Mouse (Mus musculus) lung, postnatal 14 days (tissue): ENCODE results near the gene Zfp786.
"Not testable (repeated sequence)": the region's sequence is repeated elsewhere in the genome, so short reads cannot be mapped to it uniquely, and the experiment has no call there.

Experiments used
- DNase-seq: peaks from one replicate; pipeline ENCODE4 v3.0.0; 2021

Gene Zfp786

DNA sequence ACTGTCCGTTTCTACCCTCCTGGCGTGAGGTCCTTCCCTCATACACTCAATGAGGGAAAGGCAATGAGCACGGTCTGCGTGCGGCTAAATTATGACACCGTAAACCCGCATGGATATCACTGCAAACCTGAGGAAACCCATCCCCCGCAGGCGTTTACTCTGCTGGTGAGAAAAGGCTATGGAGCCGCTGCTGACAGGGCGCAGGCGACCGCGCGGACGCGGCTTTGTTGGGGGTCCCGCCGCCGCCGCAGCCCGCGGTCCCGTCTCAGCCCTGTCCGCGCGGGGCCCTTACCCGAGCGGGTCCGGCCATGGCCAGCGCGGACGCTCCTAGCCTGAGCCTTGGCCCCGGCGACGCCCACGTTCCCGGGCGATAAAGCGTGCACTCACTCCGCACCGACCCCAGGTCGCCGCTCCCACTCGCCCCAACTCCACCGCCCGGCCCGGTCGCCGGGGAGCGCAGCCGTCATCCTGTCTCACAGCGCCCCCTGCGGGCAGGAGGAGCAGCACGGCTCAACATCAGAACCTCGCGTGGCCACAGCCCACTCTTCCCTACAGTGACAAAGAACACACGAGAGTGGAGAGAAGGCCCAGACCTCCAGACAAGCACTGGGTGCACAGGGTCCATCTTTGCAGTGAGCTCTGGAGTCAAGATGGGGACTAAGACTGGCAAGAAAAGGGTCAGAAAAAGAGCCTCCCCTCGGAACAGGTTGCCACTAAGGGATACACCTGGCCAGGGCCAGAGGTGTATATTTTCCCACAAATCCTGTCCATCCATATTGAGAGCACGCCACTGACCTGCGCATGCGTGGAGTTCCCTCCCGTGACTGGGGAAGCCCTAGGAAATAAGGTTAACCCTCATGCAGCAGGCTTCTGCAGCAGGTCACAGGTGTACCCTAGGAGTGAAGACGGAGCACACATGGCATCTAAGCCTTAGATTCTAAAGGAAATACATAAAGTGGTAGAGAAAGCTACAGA, at the start of gene Zfp786:
Gene Zfp786, minus strand, starts transcription at position 764 of the 975 bp plus-strand sequence.
- peak; percentile 95 for DNase-seq

DNA sequence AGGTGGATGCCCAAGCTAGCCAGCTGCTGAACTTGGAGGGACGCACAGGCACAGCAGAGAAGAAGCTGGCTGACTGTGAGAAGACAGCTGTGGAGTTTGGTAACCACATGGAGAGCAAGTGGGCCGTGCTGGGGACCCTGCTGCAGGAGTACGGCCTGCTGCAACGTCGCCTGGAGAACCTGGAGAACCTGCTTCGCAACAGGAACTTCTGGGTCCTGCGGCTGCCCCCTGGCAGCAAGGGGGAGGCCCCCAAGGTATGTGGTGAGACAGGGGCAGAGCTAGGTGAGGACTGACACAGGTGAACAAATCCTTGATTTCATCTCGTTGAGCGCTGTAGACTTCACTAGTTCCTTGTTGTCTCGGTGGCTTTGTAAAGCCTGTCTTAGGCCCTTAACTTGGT, 49.5 kb upstream of the Zfp786 start:
- DNase-seq = no peak

DNA sequence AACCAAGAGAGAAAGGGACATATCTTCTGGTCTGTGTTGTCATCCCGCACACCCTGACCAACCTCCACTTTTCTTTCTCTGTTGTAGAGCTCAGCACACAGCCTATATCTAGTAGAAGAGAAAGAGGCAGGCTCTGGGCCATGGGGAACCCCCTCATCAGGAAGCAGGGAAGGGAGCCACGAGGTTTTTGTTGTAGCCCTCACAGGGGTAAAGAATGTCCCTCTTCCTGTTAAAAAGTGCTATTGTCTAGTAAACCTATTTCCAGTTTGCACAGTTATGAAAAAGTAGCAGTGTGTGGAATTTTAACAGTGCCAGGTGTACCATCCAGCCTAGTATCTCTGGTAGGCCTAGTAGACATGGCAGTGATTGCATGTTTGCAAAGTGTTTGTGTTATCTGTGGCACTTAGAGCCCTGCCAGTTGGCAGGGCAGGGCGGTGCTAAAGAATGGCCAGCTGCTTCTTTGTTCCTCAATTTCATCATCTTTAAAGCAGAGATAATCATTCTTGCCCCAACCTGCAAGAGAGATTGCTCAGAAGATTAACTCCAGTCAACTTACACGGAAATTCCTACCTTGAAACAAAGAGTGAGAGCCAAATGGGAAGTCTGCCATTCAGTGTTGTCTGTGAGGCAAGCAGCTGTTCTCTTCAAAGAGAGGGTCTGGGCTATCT, 48.5 kb upstream of the Zfp786 start:
- DNase-seq = no peak

DNA sequence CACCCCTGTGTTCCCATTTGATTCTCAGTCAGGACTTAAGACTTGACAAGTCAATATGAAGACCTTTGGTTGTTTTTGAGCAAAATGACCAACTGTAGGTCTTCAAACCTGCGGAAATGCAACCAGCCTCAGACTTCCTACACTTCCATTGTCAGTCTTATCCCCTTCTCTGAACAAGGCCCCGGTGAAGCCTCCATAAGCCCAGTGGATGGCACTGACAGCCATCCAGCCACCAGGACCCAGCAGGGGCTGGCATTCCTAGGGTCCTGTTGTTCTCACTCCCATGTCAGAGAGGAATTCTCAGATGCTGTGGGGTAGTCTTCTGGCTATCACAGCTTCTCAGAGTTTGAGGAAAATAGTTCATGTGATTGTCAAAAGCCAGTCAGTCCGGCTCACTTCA, 47.9 kb upstream of the Zfp786 start:
- DNase-seq = no peak

DNA sequence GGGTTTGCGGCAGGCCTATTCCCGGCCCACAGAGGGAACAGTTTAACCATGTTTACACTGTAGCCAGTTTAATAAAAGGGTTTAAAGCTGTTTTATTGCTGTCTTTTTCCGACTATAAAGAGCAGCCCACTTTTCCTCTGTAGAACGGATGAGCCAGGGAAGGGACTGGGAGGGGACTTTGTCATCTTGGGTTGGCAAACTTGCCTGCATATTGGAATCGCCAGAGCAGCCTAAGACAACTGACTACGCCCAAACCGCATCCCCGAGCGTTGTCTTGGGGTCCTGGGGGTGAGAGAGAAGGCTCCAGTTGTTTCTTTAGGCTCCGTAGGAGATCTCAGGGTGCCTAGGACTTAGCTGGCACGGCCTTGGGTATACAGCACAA, 47.5 kb upstream of the Zfp786 start:
- no peak for DNase-seq

DNA sequence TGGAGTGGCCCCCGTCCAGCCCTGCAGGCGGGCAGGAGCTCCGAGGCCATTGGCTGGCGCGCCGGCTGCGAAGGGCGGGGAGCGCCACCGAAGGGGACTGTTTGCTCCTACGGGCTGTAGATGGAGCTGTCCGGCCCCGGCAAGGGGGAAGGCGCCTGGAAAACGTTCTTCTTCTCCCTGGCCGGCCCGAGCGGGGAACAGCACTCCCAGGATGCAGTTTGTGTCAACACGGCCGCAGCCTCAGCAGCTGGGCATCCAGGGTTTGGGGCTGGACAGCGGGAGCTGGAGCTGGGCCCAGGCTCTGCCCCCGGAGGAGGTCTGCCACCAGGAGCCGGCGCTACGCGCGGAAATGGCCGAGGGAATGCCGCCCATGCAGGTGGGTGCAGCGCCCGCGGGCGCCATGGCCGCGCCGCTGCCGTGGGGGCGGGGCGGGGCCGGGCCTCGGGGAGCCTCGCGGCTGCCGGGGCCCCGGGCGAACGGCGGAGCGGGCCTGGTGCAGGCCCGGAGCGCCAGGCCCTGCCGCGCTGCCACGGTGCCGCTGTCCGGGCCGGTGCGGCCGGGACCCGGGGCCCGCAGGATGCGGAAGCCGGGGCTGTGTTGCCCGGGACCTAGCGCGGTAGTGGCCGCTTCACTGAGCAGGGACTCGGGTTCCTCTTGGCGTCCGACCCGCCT, 46.9 kb upstream of the Zfp786 start:
- peak; percentile 91 for DNase-seq

DNA sequence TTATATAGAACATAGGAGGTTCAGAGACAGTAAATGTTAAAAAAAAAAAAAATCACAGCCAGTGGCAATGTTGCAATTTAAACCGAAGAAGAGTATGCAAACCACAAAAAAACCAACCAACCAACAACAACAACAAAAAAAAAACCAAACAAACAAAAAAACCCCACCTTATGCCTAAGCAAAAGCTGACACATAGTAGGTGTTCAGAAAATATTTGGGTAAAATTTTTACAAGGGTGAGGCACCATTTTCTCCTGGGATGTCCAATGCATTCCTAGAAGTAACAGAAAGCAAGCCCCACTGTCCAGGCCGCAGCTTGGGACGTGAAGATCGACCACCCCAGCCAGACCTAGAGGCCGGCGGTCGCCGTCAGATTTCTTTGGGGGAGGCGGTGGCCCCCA, 46.4 kb upstream of the Zfp786 start, which contains the start of gene Zfp282:
Gene Zfp282, plus strand, starts transcription at position 147 of the 400 bp plus-strand sequence.
- no peak for DNase-seq

DNA sequence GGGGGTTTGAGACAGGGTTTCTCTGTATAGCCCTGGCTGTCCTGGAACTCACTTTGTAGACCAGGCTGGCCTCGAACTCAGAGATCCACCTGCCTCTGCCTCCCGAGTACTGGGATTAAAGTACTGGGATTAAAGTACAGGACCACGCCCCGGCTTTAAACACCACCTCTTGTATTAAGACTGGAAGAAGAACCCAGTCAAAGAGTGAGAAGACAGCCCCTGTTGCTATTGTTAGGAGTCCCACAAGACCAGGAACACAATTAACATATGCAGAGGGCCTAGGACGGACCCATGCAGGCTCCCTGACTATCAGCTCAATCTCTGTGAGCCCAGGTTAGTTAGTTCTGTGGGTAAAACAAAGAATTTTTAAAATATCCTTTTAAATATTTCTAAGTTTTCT, 41.6 kb upstream of the Zfp786 start:
- DNase-seq = no peak

DNA sequence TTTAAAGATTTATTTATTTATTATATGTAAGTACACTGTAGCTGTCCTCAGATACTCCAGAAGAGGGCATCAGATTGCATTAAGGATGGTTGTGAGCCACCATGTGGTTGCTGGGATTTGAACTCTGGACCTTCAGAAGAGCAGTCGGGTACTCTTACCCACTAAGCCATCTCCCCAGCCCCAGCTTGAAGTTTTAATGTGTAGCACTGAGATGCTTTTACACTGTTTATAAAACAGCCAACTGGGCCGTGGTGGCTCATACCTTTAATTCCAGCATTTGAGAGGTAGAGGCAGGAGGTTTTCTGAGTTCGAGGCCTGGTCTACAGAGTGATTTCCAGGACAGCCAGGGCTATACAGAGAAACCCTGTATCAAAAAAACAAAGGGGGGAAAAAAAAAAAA, 27.1 kb upstream of the Zfp786 start:
- DNase-seq = not testable (repeated sequence)

DNA sequence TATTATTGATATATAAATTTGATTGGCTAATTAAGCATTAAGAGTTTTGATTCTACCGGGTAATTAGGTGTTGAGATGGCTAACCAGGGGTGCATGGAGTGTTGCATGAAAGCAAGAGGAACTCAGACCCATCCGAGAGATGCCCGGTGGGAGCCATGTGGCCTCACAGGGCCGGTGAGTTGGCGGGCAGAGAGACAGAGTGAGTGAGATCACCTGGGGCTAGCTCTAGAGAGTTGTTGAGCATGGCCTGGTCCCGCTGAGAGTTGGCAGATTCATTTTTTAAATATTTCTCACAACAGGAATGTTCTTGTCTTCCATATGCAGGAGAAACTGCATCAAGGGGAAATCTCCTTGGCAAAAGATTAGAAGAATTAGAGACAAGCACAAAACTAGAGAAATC, 26.6 kb upstream of the Zfp786 start:
- DNase-seq = no peak

DNA sequence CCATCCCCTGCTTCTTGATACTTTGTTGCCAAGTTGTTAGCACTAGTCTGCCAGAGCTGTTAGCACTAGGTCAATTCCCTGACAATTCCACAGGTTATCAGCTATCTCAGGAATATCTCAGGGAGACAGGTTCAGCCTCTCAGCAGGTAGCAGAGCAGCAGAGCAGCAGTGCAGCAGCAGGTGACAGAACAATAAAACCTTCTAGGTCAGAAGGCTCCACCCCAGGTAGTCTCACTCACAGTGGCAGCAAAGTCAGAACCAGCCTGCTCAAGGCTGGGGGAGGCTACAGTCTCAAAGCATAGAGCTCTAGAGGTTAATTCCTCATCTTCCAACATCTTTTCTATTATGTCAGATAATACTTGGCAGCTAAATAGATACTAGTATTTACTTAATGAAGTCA, 15.1 kb upstream of the Zfp786 start:
- DNase-seq = no peak

DNA sequence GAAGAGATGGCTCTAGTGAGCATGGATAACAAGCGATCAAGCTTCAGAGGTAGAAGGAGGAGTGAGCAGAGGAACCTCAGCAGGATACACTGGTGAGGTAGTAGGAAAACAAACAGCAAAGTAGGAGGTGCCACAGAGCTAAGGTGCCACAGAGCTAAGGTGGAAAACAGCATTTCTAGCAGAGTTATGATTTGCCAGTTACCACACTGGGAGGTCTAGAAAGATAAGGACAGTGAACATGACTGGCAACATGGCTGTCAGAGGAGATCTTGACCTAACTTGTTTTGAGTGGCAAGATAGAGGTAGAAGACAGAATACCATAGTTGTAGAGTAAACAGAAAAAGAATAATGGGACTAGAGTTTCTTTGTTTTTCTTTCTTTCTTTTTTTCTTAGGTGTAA, 11.7 kb upstream of the Zfp786 start:
- DNase-seq = no peak

DNA sequence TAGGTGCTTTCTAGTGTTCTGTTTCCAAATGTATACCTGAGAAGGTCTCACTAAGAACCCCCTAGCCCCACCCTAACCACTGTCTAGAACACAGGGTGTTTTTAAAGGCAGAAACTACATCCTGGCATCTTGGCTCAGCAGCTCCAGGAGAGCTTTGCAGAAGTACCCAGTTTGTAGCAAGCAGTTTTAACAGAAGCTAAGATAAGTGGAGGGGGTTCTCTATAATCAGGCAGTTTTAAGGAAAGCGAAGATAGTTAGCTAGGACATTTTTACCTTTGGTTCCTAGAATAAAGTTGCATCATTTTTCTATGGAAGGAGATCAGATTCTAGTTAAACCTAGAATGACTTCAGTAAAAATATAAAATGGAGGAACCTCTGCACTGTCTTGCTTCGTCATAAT, 11.2 kb upstream of the Zfp786 start:
- DNase-seq = no peak

DNA sequence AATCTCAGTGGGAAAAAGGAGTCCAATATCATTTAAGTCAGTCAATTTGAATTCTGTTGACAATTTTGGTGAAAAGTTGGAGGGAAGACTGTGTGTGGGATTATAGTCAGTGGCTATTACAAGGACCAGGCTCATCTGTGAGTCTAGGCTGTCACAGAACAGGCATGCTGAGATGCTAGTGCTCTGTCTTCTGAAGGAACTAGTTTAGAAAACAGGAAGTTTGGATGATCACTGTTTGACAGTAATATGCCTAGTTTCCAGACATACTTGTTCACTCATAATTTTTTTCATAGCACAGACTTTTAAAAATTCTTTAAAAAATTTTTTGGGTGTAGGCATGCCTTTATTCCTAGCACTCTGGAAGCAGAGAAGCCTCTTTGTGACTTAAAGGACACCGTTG, 10.4 kb upstream of the Zfp786 start:
- DNase-seq = no peak

DNA sequence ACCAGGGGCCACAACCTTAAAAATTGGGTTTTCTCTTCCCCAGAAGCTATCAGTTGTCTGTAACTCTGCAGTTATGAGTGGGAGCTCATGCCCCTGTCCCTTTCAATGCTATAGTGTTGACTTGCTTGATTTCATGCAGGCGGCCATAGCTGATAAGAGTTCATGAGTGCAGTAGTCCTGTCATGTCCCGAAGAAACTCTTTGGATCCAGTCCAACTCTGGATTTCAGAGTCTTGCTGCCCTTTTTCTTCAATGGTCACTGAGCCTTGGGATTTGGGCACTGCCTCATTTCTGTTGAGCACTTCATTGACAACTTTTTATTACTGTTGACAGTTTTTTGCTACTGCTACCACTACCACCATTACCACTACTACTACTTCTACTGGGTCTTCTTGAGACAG, 7.0 kb upstream of the Zfp786 start:
- DNase-seq = no peak

DNA sequence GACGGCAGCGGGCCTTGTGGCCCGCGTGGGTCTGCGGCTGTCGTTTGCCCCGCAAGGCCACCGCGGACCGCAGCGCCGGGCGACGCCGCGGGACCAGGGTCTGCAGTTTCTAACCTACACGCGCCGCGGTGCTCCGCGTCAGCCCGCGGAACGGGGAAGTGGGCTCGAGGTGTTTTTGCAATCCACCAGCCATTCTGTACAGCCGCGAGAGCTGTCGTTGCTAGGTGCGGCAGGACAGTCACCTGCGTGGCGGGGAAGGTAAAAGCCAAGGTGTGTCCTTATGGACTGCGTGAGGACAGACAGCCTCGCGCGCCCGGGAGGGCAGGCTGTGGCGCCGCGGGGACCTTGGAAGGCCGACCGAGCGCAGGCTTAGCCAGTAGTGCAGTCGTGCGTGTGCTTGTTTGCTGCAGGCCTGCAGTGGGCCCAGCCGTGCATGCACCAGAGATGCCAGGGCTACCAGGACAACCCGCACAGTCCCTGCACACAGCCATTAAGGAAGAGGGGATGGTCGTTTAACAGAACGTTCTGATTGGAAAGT, 5.4 kb upstream of the Zfp786 start:
- DNase-seq = peak; percentile 44

DNA sequence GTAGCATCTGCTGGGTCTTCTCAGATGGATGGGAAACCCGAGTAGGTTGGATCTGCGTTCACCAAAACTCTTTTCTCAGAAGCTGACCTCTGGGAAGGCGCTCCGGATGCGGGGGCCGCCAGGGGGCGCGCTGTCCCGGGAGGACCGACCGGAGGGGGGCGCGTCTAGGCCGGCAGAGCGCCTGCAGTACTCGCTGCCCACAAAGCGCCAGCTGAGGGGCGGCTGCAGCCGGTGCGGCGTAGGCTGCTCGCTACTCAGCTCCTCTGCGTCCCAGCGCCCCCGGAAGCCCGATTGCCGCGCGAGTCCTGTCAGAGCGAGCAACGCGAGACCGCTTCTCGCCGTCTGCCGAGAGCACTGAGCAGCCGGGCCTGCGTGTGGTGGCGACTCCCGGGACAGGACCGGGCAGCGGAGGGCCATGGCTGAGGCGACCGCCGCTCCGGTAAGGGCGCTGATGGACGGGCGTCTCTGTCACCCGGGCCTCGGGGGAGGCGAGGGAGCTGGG, 4.9 kb upstream of the Zfp786 start, which contains the start of gene Zfp398:
Gene Zfp398, plus strand, starts transcription at position 180 of the 502 bp plus-strand sequence.
- peak; percentile 98 for DNase-seq

DNA sequence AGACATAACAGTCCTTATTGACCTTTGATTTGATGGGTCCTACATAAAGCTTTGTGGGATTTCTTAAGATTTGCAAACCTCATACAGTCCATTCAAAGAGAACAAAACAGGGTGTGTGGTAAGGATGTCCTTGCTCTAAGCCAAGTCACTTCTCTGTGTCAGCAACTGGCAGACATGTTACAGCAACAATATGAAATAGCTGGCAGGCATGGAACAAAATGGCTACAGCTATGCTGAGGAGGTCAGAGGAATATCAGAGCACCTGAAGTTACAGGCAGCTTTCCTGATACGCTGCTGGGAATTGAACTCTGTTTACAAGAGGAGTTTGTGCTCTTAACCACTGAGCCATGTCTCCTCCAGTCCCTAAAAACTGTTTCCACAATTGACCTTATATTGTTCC, 1.6 kb upstream of the Zfp786 start:
- DNase-seq = no peak

DNA sequence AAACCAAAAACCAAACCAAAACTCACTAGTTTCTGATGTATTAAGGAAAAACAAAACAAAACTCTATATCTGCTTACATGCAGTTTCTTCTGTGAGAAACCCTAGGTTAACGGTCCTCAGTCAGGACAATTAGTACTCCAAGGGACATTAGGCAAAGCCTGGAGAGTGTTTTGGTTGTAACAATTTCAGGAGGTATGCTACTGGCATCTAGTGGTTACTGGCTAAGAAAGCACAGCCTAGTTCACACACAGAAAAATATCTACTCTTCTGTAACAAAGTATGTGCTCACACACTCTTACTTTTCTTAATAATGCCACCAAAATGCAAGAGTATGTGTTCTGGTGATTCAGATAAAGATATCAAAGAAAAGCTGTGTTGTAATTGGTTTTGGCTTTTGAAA, 1.7 kb downstream of the Zfp786 start:
- DNase-seq = no peak

DNA sequence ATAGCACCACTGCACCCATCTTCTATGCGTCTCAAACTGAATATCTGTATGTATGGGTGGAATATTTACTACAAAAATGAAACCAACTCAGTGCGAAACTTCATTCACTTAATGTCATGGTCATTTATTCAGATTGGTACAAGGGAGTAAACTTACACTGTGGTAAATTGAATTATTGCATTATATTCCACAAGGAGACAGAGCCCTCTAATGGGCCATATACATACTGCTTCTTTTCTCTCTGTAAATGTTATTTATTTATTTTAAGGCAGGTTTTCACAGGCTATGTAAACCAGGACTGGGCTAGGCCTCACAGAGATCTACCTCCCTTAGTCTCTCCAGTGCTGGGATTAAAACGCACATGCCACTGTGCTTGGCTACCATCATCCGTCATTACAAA, 3.2 kb downstream of the Zfp786 start:
- no peak for DNase-seq

DNA sequence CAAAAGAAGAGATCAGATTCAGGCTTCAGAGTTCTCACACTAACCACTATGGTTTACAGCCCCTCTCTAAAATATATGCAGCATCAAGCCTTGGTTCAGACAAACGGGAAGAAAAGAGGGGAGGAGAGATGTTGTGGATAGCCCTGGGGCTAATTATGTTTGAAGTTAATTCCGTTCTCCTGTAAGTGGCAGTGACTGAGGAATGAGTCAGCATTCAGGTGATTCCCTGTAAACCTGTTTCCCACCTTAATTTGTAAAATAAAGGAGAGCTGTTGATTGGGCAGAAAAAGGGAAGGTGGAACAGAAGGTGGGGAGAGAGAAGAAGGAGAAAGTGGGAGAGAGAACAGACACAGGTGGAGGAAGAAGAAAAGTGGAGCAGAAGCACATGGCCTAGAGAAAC, 6.4 kb downstream of the Zfp786 start:
- no peak for DNase-seq

DNA sequence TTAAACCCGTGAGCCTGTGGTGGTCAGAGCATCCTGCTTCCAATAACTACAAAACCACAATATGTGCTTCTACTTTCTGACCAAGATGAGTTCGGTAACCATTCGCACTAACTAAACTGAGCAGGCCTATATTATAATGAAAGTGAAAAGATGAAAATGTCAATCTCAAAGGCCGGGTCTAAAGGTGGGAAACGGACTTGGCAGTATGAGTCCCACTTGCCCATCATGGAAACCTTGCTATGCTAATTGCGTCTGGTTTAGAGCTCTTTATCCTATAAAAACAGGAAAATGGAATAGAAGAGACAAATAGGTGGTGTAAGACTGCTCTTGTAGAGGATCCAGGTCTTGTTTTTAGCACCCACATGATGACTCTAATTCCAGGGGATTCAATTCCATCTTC, 8.9 kb downstream of the Zfp786 start:
- DNase-seq = no peak

DNA sequence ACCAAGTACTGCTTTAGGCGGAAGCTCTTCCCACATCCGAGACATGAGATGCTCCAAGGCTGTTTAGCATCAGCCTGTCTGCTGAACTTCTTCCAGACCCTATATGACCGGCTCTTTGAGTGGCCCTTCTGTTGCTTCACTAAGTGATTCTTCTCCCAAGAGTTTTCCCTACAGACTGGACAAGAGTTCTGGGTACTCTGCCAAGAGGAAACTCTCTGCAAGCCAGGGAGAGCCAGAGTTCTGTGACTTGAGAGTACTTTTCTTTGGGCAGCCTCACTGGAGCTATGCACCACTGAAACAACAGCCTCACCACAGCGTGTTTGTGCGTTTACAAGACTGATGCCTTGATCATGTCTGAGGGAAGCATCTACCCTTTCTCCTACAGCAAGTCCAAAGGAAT, 9.4 kb downstream of the Zfp786 start:
- DNase-seq = peak; percentile 23
